Mouse (Mus musculus) embryonic fibroblast, embryonic 13.5 days (primary cell): ENCODE data around the gene Pgs1.

Experiments used
- CTCF ChIP-seq: IDR thresholded peaks from 2 replicates; pipeline ENCODE4 v1.5.1; 2011; ENCODE audit warnings: mild to moderate bottlenecking, control low read depth, low read length, moderate library complexity, borderline replicate concordance; ENCODE audit not compliant: insufficient read depth
- POLR2A ChIP-seq: IDR thresholded peaks from 2 replicates; pipeline ENCODE4 v1.6.1; 2011; ENCODE audit warnings: low read depth, mild to moderate bottlenecking, control low read depth, low read length, moderate library complexity

GRCm38 (mm10) chr11:117989926-117990325 is 3.8 kb downstream of the Pgs1 start:
- no peak for TF ChIP-seq POLR2A
- TF ChIP-seq CTCF, result peak; percentile 26; the same call in 1 of the 2 replicates
